Mouse (Mus musculus) cerebellum, postnatal 14 days (tissue): Measurements from ENCODE around the gene Phox2b.

Experiments
- DNase-seq, 2 experiments: peaks; one replicate each; pipeline ENCODE4 v3.0.0; 2021; ENCODE audit warnings: mixed read lengths in 2 of 2

Gene Phox2b

DNA sequence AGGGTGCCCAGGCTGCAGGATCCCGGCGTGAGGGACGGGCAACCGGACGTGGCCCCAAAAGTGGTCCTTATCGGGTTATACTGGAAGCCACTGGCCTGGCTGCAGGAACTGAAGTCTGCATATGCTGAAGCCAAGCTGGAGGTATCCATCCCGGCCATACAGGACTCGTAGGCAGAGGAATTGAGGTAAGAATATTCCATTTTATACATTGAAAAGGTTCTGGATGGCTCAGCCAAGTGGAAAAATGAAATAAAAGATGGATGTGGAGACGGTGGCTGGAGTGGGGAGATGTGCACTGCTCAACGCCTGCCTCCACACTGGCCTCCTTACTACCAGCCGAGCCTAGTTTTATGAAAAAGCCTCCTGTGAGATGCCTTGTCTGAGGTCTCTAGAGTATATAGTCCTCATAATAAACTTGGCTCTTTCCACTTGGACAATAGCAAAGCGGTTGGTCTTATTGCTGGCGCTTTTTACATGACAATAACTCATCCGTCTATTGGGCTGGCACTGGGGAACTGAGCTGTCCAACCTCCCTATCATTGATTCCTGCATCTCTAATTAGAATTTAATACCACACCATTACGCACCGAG lies at the start of gene Phox2b:
Gene Phox2b, minus strand, starts transcription at position 569 of the 591 bp plus-strand sequence.
- DNase-seq, result peak; percentile 23 to 42

DNA sequence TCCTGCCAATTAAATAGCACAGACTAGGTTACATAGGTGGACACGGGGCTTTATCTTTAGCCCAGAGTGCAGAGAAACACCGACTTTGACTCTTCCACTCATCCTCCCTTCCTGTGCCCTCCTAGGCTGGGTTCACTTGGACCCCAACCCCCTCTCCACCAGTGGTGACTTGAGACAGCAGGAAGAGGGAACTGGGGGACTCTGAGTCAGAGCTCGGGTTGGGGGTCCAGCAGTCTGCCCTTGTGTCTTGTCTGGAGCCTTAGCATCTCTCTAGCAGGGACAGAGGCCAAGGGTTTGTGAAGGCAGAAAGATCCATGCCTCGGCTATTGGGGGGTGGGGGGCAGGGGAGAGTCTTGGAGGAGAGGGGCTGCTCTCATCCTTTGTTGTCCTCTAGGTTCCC lies 43.5 kb upstream of the Phox2b start:
- no peak for DNase-seq

DNA sequence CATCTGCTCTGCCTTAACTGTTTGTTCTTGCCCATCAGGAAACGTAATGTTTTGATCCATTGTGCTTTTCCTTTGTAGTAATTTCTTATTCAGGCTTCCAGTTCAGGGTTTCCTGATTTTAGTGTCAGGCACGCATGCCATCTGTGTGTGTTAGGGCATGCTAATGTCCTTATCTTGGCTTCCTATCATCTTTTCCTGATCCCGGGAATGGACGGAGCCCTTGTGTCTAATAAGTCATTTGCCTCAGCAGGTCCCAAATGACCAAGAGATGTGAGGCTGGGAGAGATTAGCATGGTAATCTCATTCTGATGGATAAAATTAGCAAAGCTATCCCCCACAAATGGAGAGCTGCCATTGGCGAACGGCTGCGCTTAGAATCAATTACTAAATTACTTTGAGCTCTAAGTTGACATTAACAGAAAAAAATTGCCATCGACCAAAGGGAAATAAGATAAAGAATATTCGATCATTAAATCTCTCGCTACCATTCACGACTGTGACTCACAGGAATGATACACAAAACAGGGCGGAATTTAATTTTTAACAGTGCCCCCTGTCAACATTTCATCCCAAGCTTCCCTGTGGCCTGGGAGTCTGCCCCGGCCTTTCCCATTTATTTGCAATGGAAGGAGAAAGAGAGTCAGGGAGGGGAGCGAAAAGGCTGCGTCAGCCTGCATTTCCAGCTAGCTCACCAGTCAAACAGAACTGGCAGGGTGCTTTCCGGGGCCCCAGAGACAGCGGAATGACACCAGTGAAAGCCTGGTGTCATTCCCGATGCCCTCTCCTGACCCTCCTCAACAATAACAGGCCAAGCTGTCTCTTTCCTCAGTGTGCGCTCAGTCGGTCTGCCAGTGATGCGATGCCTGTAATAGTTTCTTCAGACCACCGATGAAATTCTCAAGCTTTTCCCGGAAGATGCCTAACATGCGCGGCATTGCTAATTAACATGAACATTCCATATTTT lies 40.2 kb upstream of the Phox2b start:
- peak; percentile 10 to 22 for DNase-seq

DNA sequence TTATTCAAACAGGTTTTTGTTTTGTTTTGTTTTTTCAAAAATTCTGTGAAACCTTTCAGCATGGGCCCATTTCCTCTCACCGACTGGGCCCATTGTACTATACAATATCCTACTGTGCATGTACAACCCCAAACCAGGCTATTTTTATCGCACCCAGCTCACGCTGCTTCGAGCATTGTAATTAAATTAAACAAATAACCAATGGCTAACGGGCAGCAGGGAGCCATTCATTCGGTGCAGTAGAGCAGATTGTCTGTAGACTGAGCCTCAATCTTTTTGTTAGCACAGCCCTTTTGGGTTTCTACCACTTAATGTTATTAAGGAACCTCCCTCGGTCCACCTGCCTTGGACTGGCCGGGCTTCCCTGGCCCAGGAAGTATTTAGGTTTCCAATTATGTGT lies 39.5 kb upstream of the Phox2b start:
- DNase-seq, result peak; percentile 6 to 18

DNA sequence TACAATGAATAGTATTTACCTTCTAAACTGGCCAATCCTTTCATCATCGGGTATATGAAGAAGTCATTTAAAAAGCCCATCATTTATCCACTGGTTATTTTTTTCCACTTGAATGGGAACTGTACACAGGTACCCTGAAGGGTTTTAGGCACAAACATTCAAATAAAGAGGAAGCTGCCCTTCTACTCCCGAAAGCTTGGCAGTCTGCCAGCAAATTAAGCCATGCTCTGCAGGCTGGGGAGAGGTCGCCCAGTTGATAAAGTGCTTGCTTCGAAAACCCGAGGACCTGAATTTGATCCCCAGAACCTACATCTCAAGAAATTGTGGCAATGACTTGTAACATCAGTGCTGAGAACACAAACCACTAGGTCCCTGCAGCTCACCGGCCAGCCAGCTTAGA lies 35.6 kb upstream of the Phox2b start:
- DNase-seq, result peak; percentile 25 to 57

DNA sequence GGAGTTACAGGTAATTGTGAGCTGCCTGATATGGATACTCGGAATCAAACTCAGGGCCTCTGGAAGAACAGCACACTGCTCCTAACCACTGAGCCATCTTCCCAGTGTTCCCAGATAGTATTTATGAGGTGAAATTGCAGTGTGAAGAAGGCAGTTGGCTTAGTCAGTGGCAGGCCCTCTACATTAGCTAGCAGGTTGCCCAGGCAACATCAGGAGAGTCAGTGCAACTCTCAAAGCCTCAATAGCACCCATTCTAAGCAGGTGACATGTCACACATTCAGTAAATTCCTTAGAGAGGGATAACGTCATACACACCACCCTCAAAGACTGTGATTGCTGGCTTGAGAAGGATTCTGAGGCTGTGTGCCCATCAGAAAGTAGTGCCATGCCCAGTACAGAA lies 32.6 kb upstream of the Phox2b start:
- DNase-seq, result no peak

DNA sequence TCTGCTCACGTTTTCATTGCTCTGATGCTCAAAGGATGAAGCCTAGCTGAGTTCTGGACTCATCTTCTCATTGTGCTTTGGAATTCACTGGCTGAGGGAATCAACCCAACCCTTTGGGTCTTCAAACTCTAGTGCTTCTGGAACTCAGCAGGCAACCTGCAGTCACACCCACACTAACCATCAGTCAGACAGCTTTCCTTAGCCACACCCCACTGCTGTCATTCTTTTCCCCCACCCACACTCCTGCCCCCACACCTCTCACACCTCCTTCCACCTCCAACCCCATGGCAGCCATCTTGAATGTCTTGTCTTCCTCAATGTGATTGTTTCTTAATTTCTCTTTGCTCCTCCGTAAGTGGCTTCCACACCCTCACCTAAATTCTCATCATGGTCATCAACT lies 7.2 kb upstream of the Phox2b start:
- DNase-seq, result no peak

DNA sequence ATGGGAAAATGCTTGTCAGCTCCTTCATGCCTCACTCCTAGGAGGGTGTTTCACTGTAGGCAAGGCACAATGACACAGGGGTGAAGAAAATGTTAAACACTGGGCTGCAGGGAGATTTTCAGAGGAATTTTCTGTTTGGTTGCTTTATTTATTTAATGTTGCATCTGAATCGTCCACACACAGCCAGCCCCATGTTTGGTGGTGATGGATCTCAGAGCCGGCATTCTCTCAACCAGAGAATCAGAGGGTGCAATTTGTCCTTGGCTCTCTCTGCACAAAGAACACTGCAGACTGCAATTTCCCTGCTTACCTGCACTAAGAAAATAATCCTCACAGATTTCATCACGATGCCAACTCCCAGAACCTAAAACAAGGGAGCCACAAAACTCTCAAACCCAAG lies 3.9 kb upstream of the Phox2b start:
- no peak for DNase-seq

DNA sequence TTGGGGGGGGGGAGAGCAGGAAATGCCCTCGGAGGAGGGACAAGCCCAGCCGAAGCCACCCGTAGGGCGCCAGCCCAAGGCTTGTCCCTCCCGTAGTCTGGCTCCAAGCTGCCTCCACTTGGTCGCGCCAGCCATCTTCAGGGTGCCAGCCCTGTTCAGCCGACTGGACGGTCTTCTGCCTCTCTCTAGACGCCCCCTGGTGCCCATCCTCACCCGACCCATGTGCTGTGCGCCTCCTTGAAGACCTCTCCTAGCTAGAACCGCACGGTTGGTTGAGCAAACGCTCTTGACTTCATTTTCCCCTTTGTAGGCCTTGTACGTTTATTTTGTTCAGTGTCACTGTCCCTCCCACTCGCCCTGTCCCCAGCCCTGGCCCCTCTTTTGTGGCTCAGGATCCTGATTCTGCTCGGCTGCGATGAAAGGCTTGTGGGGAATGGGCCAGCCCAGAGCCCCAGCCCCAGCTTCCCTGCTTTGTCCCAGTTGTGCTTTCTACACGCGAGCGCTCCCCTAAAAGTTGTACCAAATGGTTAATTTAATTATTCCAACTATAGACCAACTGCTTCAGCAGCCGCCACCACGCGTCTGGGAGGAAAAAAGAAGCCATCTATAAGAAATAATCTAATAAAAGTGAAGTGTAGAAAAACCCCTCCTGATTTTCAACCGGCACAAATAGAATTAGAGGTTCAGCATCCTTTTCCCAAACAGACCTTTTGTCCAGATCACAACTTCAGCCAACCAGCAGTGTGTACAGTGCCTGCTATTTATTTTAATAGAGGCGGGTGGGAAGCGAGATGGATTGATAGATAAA lies 2.9 kb upstream of the Phox2b start:
- DNase-seq, result peak; percentile 29 to 45

DNA sequence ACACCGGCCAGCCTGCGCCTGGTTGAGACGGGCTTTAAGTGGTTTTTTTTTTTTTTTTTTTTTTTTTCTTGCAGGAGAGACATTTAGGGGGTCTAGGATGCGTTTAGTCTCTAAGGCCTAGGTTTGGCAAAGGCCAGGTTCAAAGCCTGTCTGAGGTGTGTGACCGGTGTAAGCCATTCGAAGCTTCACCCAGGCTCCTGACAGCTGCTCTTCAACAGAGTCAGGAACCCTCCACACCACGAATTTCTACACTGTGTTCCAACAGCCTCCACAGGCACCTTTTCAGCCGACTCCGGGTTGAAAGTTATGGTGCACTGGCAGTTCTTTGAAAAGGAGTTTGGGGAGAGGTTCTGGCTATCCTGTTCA lies 2.3 kb upstream of the Phox2b start:
- DNase-seq, result peak in 1 of 2 experiments; percentile 6

DNA sequence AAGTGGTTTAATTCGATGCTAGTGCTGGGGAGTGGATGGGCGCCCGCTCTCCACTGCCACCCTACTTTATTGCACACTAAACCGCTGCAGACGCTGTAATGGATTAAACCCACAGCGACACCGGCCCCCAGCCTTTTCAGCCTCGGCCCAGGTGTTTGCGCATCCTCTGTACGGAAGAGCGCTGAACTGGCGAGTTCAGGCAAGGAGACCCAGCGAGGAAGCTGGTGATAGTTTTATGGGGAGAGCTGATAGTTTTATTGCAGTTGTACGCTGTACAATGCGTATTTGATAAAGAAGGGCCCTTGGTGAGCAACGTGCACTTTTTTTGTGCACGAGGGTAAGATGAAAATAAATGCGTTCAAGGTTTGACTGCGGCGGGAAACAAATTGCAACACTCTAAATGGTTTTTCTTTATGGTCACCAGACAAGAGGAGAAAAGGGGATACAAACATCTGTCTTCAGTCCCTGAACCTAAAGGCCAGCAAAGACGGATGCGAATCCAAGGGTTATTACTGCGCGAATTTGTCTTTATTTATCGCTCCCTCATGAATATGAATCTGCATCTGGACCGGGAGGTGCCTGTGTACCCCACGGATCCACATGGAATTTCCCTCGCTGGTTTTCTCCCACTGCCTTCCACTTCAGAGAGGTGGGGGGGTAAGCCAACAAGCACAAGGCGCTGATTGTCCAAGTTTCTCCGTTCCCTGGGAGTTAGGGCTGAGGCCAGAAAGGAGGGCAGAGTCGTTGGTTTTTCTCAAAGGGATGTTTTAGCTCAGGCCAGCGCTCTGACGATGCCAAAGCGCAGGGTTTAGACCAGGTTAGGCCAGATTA lies 1.7 kb upstream of the Phox2b start:
- peak; percentile 10 to 22 for DNase-seq

DNA sequence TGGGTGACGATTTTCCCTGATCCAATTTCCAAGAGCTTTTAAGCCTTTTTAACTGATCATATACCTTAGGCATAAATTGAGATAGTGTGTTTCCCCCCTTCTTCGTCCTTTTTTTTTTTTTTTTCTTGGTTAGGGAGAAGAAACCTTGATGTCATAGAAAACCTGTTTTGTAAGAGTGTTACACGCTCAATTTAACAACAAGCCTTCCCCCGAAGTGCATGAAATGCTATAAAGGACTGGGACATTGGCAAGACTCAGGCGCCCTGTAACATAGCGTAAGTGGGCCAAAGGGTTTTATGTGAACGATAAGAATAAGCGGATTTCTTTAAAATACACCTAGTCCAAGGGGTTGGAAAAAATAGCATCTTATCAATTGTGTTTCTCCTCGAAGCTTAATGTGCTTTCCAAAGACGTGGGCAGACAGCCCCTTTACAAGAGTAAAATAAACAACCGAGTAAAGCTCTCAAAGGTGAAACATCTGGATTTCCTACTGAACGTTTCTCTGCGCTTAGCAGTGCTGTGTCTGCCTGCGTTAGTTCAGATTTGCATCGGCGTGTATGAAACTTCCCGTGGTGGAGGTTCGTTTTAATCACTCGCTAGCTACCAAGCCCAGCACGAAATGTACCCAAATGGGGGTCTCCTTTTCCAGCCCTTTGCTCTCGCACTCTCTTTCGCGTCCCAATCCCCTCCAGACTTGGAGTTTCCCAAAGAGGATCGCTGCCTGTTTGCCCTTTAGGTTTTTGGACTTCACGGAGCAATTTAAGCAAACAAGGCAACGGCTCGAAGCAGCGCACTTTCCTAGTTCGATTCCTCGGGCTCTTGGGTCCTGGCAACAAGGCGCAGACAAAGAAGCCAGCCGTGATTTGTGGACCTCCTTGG lies 531 bp upstream of the Phox2b start:
- DNase-seq, result peak; percentile 19 to 52

DNA sequence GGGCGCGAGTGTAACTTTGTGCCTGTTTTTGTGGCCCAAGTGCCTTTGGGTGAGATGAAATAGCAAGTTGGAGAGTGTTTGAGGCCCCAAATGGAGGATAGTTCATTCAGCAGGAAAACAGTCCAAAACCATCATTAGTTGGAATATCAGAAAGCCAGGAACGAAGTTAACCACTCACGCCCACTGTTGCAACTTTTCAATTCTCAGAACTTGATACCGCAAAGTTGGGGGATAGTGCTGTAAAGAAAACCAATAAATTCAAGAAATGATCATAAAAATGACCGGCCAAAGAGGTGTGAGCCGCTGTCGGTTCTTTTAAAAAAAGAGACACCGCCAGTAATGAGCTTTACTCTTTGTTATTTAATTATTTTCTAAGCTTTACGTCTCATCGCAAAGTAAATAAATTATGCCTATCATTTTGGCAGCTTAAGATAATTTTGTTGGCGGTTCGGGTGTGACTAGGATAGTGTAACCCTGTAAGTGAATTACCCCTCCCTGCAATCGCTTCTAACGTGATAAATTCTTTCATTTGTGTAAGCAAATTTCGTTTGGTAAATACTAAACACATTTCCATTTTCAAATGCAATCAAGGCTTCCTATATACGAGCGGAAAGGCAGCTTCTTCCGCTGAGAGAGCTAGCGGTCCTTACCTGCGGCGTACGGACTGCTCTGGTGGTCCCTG lies 909 bp downstream of the Phox2b start:
- no peak for DNase-seq

DNA sequence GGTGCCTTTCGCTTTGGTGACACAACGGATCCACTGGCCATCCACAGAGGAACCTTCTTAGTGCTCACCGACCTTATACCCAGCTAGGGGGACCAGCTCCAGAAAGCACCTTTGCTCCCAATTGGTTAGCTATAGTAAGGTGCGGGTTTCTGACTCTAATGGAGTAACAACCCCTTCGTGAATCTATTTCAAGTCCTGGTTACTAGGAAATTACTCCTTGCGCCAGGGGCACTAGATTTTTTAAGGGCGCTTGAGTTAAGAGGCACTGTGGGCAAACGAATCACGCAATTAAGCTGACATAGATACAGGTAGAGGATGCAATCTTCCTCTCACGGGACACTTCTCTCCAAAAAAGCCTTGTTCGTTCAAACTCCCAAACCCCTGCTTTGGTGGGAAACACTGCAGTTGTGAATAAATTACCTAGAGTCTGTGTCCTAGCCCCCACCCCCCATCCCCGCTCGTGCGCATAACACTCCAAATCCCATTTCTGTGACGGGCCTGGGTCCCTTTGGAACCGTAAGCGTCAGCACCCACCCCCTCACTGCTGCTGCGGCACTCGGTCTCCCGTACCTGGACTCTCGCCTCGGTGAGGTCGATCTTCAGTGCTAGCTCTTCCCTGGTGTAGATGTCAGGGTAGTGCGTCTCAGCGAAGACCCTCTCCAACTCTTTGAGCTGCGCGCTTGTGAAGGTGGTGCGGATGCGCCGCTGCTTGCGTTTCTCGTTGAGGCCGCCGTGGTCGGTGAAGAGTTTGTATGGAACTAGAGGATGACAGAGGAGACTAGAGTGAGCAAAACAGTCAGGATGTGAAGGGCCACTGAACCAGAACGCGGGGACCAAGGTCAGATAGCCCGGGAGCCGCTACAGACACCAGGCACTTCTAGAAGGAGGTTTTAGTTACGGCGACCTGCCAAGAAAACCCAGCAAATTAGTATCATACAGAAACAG lies 1.7 kb downstream of the Phox2b start:
- peak; percentile 17 to 41 for DNase-seq

DNA sequence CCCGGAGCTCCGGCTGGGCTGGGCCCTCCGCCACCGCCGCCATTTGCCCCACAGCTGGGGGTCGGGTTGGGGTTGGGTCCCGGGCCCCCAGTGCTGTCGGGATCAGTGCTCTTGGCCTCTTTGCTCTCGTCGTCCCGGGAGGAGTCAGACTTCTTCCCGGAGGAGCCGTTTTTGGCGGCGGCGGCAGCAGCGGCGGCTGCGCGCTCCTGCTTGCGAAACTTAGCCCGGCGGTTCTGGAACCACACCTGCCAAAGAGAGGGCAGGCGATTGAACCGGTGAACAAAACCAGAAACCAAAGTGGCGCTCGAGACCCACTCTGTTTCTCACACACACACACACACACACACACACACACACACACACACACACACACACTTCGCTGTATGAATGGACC lies 2.7 kb downstream of the Phox2b start:
- DNase-seq, result peak; percentile 19 to 35

DNA sequence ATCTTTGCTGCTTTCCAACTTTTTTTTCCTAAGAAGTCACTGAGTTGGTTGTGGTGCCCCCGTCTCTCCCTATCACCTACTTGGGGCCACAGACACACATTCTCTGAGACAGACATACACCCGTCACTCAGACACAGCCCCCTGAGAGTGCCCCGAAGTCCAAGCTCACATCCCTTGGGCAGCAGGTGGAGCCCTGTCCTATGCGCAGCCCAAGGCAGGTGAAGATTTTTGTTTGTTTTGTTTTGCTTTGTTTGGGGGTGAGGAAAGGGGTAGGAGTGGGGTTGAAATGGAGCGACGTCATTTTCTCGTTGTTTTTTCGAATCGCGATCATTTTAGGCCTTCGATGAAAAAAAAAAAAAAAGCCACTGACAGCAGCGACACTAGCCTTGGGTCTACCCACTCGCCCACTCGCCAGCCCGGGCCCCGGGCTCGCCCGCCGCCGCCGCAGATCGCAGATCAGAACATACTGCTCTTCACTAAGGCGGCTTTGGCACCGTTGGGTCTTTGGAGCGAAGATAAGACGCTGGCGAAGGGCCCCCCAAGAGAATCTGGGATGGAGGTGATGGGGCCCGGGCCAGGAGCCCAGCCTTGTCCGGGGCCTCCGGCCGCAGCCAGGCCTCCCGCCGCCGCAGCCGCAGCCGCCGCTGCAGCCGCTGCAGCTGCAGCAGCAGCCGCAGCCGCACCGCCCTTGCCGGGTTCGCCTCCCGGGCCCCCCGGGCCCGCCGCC lies 3.3 kb downstream of the Phox2b start:
- peak; percentile 19 to 23 for DNase-seq

DNA sequence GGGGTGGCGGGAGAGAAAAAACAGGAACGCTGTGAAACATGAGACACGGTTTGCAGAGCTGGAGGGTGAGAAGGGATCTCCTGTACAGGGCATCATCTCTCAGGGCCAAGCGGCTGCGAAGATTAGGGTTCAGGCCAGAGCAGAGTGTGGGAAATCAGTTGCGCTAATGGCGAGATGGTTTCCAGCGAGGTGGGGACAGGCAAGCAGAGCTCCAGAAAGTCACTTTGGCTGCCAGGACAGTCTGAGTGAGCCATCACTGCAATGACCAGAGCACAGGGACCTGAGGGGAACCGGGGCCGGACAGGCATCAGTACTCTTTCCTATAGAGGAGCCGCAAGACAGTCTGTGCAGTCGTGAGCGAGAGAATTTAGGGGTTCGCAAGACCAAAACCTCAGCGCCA lies 3.9 kb downstream of the Phox2b start:
- peak; percentile 8 to 20 for DNase-seq

DNA sequence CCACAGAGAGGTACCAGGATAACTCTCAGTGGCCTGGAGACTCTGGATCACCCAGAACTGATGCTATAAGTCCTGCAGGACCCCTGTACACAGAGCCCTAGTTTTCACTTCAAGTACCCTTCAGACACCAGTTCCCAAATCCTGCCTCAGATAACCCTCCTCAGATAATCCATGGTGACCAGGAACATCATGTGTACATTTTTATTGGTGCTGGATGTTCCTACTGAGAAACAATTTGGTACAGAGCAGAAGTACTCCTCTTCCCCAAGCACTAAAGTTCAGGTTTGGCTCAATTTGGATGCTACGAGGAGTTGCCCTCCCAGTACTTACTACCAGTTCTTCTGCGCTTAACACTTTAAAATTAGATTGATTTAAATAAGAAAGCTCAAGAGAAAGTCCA lies 5.1 kb downstream of the Phox2b start:
- no peak for DNase-seq

DNA sequence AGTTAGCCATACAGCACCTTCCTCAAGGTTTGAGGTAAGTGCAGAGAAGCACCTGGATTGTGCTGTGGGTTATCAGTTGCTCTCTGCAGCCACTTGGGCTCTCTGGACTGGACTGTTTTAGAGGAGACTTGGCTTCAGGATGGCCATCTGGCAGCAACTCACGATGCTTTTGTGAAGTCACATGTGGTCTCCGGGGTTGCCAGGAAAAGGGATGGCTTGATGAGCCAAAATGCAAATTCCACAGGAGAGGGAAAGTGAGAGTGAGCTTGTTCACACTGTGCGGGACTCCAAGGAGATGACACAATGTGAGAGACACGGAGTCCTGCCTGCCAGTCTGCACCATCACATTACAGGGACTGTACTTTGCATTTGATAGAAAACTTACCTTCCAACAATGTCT lies 7.3 kb downstream of the Phox2b start:
- peak; percentile 40 to 56 for DNase-seq
